Mouse (Mus musculus): ENCODE measurements around the gene Mob1a. TPM values are rescaled to one million over a fixed set of nuclear protein-coding genes. Genes with fewer than 3 reads are reported as not detected.

The Mob1a gene
- polyA plus RNA-seq, 1 experiment, result 19.5 TPM

- under 1% methylated on average over 52 of the region's 52 CpGs for WGBS
- TF ChIP-seq CTCF (IDR thresholded peaks at IDR 0.05; ENCODE audit: extremely low read depth, insufficient read length, insufficient replicate concordance, low read depth, low read length), result peak; percentile 67
- TF ChIP-seq POLR2A (IDR thresholded peaks at IDR 0.05; ENCODE audit: low read depth, low read length), result peak; percentile 35; the same call in 1 of the 2 replicates
- Histone ChIP-seq H3K36me3 (ENCODE audit: control insufficient read depth, insufficient read depth, low read length) (no peaks in the 10 kb centered on the region), H3K27me3 (ENCODE audit: control insufficient read depth, insufficient read depth, low read length) (no peaks in the 10 kb centered on the region), H3K27ac (ENCODE audit: insufficient read depth, low read depth, low read length) (peak overlapping the region; percentile 33; the same call in 1 of the 2 replicates), H3K4me3 (ENCODE audit: low read depth, low read length) (peak overlapping the region; percentile 97), H3K4me1 (ENCODE audit: control insufficient read depth, insufficient read depth, insufficient read length, low read length) (peaks cover 4% of the 10 kb centered on the region; the same call in 1 of the 2 replicates)
Measured at GRCm38 (mm10) chr6:83317108-83317741, 8.6 kb upstream of the Mob1a start.

DNA sequence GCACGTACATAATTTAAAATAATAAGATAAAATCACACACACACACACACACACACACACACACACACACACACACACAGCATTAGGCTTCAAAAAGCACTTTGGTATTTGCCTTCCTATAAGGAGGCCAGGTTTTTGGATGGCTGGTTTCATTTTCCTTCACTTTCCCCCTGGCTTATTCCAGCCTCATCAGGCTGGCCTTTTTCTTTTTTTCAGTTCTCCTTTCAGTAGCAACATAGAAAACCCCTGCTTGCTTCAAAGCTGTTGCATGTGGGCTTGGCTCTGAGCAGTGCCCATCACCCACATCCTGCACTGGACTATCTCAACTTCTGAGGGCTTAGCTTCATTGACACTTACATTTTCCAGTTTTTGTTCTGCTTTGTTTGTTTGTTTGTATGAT is 3.9 kb upstream of the Mob1a start:
- H3K4me1 ChIP-seq (ENCODE audit: control insufficient read depth, insufficient read depth, insufficient read length, low read length), result peaks cover 3% of the 10 kb centered on the region; the same call in 1 of the 2 replicates
- no peak for TF ChIP-seq CTCF (IDR thresholded peaks at IDR 0.05; ENCODE audit: extremely low read depth, insufficient read length, insufficient replicate concordance, low read depth, low read length)
- TF ChIP-seq POLR2A (IDR thresholded peaks at IDR 0.05; ENCODE audit: low read depth, low read length), result no peak
- no peaks in the 10 kb centered on the region for H3K27me3 ChIP-seq (ENCODE audit: control insufficient read depth, insufficient read depth, low read length)
- 56% methylated on average over 1 of the region's 1 CpGs for WGBS
- no peak overlapping the region for H3K27ac ChIP-seq (ENCODE audit: insufficient read depth, low read depth, low read length)
- no peaks in the 10 kb centered on the region for H3K36me3 ChIP-seq (ENCODE audit: control insufficient read depth, insufficient read depth, low read length)
- H3K4me3 ChIP-seq (ENCODE audit: low read depth, low read length), result no peak overlapping the region

DNA sequence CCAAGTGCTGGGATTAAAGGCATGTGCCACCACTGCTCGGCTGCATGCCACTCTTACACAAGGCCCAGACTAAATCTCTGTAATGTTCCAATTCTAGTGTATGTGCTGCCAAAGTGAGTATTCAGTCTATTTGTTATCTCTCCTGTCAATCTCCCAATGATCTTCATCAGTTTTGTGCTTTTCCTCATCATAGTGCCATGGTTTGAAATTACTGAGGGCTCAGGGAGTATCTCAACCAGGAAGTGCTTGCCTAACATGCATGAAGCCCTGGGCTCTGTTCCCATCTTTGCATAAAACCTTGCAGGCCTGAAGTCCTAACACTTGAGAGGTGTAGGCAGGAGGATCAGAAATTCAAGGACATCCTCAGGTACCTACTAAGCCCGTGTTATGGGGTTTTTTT is 3.0 kb upstream of the Mob1a start:
- no peaks in the 10 kb centered on the region for H3K27me3 ChIP-seq (ENCODE audit: control insufficient read depth, insufficient read depth, low read length)
- TF ChIP-seq CTCF (IDR thresholded peaks at IDR 0.05; ENCODE audit: extremely low read depth, insufficient read length, insufficient replicate concordance, low read depth, low read length) (no peak), POLR2A (IDR thresholded peaks at IDR 0.05; ENCODE audit: low read depth, low read length) (no peak)
- WGBS, result 67% methylated on average over 2 of the region's 2 CpGs
- H3K4me3 ChIP-seq (ENCODE audit: low read depth, low read length), result no peak overlapping the region
- H3K36me3 ChIP-seq (ENCODE audit: control insufficient read depth, insufficient read depth, low read length), result no peaks in the 10 kb centered on the region
- no peak overlapping the region for H3K27ac ChIP-seq (ENCODE audit: insufficient read depth, low read depth, low read length)
- H3K4me1 ChIP-seq (ENCODE audit: control insufficient read depth, insufficient read depth, insufficient read length, low read length), result peaks cover 2% of the 10 kb centered on the region; the same call in 1 of the 2 replicates

DNA sequence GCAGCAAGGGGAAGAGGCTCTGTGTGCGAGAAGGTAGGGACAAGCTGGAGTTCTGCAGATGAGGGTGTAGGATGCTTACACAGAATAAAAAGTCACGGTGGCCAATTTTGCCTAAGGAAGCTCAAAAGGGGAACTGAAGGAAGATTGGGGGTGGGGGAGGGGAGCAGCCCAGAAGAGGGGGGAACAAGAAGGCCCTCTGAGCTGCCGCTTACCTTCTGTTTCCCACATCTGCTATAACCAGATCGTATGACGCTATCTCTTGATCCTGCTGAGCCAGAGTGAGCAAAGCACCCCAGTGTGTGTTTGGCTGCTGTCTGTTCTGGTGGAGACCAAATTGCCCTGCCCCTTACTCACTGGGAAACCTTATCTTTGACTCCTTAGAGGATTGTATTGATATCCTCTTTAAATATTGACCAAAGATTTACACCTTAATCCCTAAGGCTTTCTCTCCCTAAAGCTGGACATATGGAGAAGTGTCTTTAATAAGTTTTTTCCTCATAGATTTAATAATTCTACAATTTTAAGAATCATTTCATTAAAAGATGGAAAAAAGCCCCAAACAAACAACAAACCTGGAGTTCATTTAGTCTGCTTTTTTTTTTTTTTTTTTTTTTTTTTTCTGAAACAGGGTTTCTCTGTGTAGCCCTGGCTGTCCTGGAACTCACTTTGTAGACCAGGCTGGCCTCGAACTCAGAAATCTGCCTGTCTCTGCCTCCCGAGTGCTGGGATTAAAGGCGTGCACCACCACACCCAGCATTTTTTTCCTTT is 2.0 kb upstream of the Mob1a start:
- H3K4me3 ChIP-seq (ENCODE audit: low read depth, low read length), result no peak overlapping the region
- no peak for TF ChIP-seq POLR2A (IDR thresholded peaks at IDR 0.05; ENCODE audit: low read depth, low read length)
- TF ChIP-seq CTCF (IDR thresholded peaks at IDR 0.05; ENCODE audit: extremely low read depth, insufficient read length, insufficient replicate concordance, low read depth, low read length), result no peak
- no peaks in the 10 kb centered on the region for H3K27me3 ChIP-seq (ENCODE audit: control insufficient read depth, insufficient read depth, low read length)
- peaks cover under 1% of the 10 kb centered on the region for H3K36me3 ChIP-seq (ENCODE audit: control insufficient read depth, insufficient read depth, low read length)
- H3K27ac ChIP-seq (ENCODE audit: insufficient read depth, low read depth, low read length), result no peak overlapping the region
- peaks cover 2% of the 10 kb centered on the region; the same call in 1 of the 2 replicates for H3K4me1 ChIP-seq (ENCODE audit: control insufficient read depth, insufficient read depth, insufficient read length, low read length)
- 79% methylated on average over 8 of the region's 8 CpGs for WGBS

DNA sequence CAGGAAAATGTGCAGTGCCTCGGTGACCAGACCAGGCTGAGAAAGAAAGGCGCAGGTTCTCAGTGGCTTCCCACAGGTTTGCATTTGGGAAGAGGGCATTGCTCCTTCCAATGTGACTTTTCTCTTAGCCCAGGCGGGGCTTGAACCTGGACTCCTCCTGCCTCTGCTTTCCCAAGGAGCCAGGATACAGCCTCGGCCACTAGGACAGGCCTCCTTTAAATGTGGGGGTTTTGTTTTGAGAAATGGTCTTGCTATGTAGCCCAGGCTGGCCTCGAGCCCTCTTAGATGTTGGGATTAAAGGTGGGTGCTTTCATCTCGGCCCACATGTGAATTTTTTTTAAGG is 549 bp downstream of the Mob1a start:
- under 1% methylated on average over 6 of the region's 6 CpGs for WGBS
- Histone ChIP-seq H3K36me3 (ENCODE audit: control insufficient read depth, insufficient read depth, low read length) (peaks cover 20% of the 10 kb centered on the region), H3K4me3 (ENCODE audit: low read depth, low read length) (peak overlapping the region; percentile 87), H3K27ac (ENCODE audit: insufficient read depth, low read depth, low read length) (peak overlapping the region; percentile 30; the same call in 1 of the 2 replicates), H3K4me1 (ENCODE audit: control insufficient read depth, insufficient read depth, insufficient read length, low read length) (peaks cover 2% of the 10 kb centered on the region; the same call in 1 of the 2 replicates), H3K27me3 (ENCODE audit: control insufficient read depth, insufficient read depth, low read length) (no peaks in the 10 kb centered on the region)
- TF ChIP-seq CTCF (IDR thresholded peaks at IDR 0.05; ENCODE audit: extremely low read depth, insufficient read length, insufficient replicate concordance, low read depth, low read length), result no peak
- TF ChIP-seq POLR2A (IDR thresholded peaks at IDR 0.05; ENCODE audit: low read depth, low read length), result no peak

DNA sequence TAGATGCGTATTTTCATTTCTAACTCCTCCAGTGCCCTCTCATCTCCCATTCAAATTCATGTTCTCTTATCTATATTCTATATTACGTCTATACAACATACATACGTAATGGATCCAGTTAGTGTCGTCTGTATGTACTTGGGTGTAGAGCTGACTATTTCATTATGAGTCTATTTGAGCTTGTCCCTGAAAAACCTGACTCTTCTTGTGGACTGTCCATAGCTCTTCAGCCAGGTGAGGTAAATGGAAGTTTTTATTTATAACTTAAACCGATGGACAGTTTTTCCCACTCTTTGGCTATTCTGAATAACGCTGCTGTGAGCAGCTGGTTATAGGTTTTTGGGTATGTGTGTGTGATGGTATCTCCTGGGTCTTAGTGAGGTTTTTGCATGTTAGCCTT is 945 bp downstream of the Mob1a start:
- Histone ChIP-seq H3K27me3 (ENCODE audit: control insufficient read depth, insufficient read depth, low read length) (no peaks in the 10 kb centered on the region), H3K4me1 (ENCODE audit: control insufficient read depth, insufficient read depth, insufficient read length, low read length) (peaks cover 2% of the 10 kb centered on the region; the same call in 1 of the 2 replicates), H3K4me3 (ENCODE audit: low read depth, low read length) (no peak overlapping the region; the same call in 1 of the 2 replicates), H3K27ac (ENCODE audit: insufficient read depth, low read depth, low read length) (no peak overlapping the region), H3K36me3 (ENCODE audit: control insufficient read depth, insufficient read depth, low read length) (peaks cover 24% of the 10 kb centered on the region)
- TF ChIP-seq POLR2A (IDR thresholded peaks at IDR 0.05; ENCODE audit: low read depth, low read length) (no peak), CTCF (IDR thresholded peaks at IDR 0.05; ENCODE audit: extremely low read depth, insufficient read length, insufficient replicate concordance, low read depth, low read length) (no peak)
- 18% methylated on average over 6 of the region's 6 CpGs for WGBS

DNA sequence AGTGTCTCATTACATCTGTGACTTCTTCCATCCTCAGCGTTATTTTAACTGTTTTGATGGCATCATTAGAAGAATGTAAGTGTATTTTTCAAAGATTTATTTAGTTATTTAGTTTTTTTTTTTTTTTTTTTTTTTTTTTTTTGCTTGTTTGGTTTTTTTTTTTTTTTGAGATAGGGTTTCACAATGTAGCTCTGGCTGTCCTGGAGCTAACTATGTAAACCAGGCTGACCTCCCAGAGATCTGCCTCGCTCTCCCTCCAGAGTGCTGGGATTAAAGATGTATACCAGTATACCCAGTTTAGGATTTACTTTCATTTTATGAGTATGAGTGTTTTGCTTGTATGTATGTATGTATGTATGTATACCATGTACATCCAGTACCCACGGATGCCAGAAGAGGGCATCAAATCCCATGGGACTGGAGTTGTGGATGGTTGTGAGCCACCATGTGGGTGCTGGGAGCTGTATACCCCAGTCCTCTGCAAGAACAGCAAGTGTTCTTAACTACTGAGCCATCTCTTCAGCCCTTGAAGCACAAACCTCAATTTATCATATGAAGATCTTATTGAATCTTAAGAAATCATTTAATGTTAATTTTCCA is 1.9 kb downstream of the Mob1a start:
- no peak overlapping the region for H3K27ac ChIP-seq (ENCODE audit: insufficient read depth, low read depth, low read length)
- no peak for TF ChIP-seq CTCF (IDR thresholded peaks at IDR 0.05; ENCODE audit: extremely low read depth, insufficient read length, insufficient replicate concordance, low read depth, low read length)
- no peak for TF ChIP-seq POLR2A (IDR thresholded peaks at IDR 0.05; ENCODE audit: low read depth, low read length)
- 92% methylated on average over 3 of the region's 3 CpGs for WGBS
- H3K4me1 ChIP-seq (ENCODE audit: control insufficient read depth, insufficient read depth, insufficient read length, low read length), result peaks cover 2% of the 10 kb centered on the region; the same call in 1 of the 2 replicates
- H3K27me3 ChIP-seq (ENCODE audit: control insufficient read depth, insufficient read depth, low read length), result no peaks in the 10 kb centered on the region
- peaks cover 31% of the 10 kb centered on the region for H3K36me3 ChIP-seq (ENCODE audit: control insufficient read depth, insufficient read depth, low read length)
- no peak overlapping the region for H3K4me3 ChIP-seq (ENCODE audit: low read depth, low read length)
